Mouse (Mus musculus) ZHBTc4 (cell line): ENCODE measurements around the gene Miga2.
A peak's percentile ranks its signal among the peaks of the same experiment; 100 is the strongest.

Source experiments
- DNase-seq: peaks from one replicate; pipeline ENCODE4 v3.0.0-alpha.2; 2011; ENCODE audit warnings: low read depth, low spot score

Gene Miga2

DNA sequence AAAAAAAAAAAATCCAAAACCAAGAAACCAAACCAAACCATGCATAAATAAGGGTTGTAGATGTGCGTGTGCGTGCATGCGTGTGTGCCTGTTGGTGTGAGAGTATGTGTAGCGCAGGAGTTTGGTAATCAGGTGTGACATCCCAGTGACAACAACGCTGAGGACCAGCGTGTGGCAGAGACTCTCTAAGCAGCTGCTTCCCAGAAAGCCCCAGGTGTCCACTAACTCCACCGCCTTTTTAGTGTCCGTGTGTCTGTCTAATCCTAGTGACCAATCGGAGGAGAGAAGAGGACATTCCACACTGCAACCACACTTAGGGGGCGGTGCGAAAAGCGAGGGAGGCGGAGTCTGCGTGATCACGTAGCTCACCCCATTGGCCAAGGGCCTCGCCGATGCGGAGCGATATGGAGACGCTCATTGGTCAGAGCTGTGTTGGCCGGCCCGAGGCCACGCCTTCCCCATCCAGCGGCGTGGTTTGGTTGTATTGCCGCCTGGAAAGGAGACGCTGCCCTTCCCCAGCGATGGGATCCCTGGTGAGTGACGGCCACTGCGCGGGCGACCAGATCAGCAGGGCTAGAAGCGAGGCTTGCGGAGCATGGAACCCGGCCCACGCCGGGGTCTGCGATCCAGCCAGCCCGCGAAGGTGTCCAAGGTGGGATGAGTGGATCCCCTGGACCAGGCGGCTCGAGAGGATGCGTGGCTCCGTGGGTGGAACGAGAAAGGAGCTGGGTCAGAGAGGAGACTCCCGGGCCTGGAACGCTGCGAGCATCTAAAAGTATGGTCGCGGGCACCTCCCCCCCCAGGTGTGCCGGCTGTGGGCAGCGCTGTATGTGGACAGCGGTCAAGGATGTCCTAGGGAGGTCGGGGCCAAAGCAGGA is at the start of gene Miga2:
TSS of gene Miga2 (plus strand) at position 461 of the 878 bp plus-strand sequence.
- DNase-seq: peak; percentile 100

GRCm38 (mm10) chr2:30316136-30316535 is 47.9 kb upstream of the Miga2 start:
- DNase-seq: peak; percentile 54

DNA sequence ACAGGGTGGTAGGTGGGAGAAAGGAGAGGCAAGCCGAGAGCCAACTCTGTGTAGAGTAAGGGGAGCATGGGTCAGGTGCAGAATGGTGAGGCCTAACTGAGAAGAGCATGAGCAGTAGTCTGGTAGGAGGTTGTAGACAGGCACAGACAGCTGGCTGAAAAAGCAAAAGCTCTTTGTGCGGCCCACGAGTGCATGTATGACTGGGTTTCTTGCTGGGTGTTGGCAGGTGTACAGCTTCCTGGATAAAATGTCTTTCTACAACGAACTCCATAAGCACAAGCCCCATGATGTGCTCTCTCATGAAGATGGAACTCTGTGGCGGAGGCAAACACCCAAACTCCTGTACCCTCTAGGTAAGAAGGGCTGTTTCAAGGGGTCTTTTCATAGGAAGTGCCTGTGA is 47.1 kb upstream of the Miga2 start:
- DNase-seq: no peak

DNA sequence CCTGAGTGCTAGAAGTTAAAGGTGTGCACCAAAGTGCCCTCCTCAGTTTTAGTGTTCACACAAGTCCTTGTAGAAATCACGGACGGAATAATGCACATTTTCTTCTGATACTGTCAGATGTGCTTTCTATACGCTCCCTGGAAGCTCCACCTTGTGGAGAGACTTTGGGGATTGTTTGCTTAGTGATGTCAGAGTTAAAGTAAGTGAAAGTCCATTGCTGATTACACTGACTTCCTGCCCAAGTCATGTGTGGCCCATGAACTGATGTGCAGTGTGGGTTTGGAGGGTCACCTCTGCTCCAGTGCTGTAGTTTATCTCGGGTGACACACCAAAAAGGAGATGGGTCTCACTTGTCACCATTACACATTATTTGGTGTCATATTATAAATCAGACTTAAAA is 44.8 kb upstream of the Miga2 start:
- no peak for DNase-seq

DNA sequence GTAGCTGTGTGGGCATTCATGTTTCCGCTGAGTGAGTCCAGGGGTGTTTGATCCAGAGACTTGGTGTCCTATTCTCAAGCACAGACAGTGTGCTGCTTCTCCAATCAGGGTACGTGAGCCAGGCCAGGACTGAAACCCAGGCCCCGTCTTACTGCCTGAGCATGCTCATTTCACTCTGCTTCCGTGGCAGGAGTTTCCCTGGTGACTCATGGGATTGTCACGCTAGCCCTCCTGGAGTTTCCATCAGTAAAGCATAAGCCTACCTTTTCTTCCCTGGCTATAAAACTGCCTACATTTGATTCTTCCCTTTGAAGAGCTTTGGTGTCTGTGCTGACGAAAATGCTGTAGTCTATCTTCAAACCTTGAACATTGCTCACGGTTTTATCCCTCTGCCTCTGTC is 40.9 kb upstream of the Miga2 start:
- no peak for DNase-seq

- no peak for DNase-seq
Measured at GRCm38 (mm10) chr2:30325296-30325695, 38.7 kb upstream of the Miga2 start.

GRCm38 (mm10) chr2:30327276-30327675 is 36.8 kb upstream of the Miga2 start:
- no peak for DNase-seq

- no peak for DNase-seq
Measured at GRCm38 (mm10) chr2:30328791-30329190, 35.2 kb upstream of the Miga2 start.

DNA sequence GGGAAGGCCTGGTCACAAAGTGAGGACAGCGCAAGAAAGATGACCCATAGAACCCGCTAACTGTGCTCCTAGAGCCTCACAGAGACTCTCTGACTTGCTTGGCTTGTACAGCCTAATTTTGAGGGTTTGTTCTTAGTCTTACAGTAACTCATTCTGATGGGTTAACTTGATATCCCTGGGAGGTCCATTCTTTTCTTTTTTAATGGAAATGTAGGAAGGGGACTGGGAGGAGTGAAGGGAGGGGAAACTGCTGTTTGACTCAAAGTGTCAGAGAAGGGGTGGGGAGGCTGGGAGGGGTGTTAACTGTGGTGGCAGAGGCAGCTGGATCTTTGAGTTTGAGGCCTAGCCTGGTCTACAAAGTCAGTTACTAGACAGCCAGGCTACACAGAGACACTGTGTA is 28.7 kb upstream of the Miga2 start:
- DNase-seq: peak; percentile 93

- DNase-seq: peak; percentile 84
Measured at GRCm38 (mm10) chr2:30336174-30336915, 27.7 kb upstream of the Miga2 start.

- no peak for DNase-seq
Measured at GRCm38 (mm10) chr2:30337179-30337578, 26.9 kb upstream of the Miga2 start.

- no peak for DNase-seq
Measured at GRCm38 (mm10) chr2:30342061-30342460, 22.0 kb upstream of the Miga2 start.

DNA sequence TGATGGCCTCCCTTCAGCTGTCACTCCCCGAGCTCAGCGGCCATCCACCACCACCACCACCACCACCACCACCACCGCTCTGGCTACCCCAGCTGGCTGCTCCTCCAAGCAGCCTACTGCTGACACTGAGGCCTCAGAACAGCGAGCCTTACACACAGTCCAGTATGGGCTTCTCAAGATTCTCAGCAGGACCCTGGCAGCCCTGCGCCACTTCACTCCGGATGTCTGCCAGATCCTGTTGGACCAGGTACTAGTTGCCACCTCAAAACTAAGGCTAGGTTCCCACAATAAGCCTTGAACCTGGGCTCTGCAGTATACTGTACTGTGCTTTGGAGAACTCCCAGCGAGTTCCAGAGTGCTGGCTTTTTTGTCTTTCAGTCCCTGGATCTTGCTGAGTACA is 21.5 kb upstream of the Miga2 start:
- no peak for DNase-seq

DNA sequence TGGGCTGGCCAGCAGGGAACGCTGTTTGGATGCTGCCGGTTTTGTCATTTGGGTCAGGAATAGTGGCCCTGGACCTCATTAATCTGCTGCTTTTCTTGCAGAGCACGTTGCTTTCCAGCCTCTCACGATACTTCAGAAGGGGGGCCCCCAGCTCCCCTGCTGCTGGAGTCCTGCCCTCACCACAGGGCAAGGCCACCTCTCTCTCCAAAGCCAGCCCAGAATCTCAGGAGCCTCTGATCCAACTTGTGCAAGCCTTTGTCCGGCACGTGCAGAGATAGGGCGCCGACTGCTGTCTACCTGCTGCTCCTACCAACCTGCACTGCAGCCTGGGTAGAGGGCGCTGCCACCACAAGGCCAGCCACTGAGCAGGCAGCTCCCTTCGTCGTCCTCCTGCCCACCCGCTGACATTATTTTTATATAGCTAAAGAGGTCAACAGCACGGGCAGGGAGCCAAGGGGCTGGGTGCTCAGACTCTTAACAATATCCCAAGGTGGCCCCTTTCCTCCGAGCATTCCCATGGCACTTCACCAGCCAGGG is 20.4 kb upstream of the Miga2 start:
- DNase-seq: no peak

DNA sequence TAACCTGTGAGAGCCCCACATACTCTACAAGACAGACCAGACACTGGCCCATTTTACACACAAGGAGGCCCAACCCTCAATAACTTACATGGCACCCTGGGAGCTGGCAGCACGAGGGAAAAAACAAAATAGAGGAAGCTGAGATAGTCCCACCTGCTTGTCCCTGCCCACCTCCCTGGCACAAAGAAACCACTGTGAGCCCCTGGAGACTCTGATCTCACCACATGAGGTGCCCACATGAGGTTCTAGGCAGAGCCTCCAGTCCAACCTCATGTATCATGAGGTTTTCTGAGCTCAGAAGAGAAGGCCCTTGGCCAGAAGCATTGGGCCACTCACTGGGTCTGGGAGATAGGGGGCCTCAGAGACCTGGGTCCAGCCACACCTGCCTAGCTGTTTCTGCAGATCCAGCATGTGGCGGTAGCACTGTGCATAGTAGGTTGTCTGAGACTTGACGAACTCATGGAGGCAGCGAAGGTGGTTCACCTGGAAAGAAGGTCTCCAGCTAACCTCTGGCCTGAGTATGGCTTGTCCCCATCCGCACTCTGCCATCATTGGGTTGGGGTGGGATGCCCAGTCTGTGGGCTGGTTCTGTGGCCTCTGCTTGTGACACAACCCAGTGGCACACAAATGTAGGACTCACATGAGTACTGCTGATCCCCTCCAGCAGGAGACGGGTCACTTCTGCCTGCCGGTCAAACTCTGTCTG is 17.9 kb upstream of the Miga2 start:
- no peak for DNase-seq

- DNase-seq: no peak
Measured at GRCm38 (mm10) chr2:30349196-30349595, 14.8 kb upstream of the Miga2 start.

DNA sequence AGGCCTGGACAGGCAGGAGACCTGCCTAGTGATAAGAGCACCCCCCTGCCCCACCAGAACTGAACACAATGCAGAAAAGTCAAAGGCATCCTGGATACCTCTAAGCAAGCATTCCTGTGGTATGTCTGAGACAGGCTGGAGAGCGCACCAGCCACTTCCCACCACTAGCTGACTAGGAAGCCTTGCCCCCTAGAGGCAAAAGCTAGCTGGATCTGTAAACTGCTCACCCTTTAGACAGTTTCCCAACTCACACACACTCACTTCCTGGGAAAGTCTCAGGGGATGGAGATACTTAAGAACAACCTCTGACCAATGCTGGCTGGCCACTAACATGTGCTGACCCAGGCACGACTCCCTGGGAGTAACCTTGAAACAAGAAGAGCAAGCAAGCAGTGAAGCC is 12.9 kb upstream of the Miga2 start:
- peak; percentile 76 for DNase-seq

DNA sequence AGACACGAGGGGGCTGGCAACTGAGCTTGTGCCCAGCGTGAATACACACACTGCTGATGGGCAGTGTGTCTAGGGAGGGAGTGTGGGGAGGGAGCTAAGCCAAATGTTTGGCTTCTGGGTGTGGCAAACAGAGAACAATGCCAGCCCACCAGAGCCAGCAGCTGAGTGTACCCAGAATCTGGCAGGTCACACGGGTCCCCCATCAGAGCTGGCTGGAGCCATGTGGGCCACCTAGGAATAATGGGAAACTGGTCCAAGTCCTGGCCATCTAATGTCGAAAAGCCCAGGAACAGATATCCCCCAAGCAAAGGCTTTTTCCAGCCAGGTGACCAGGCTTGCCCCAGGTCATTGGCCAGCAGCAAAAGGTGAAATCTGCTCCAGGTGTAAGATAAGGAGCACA is 8.2 kb upstream of the Miga2 start:
- no peak for DNase-seq

GRCm38 (mm10) chr2:30356266-30356665 is 7.8 kb upstream of the Miga2 start:
- DNase-seq: no peak

DNA sequence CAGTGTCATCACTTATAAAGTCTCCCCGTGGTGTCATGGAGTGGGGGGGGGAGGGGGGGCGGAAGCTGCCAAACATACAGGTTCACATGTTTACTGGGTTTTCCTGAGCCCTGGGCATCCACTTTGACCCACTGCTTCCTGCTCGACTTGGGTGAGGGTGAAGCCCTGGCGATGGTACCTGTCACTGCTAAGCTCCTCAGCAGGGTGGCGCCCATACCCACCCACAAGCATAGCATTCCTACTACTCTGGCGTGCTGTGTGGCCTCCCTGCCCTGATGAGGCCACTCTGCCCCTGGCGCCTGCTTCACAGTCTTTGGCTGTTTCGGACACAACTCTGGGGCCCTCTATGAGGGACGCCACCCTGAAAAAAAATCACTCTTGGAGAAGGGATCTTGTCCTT is 7.1 kb upstream of the Miga2 start:
- DNase-seq: no peak

DNA sequence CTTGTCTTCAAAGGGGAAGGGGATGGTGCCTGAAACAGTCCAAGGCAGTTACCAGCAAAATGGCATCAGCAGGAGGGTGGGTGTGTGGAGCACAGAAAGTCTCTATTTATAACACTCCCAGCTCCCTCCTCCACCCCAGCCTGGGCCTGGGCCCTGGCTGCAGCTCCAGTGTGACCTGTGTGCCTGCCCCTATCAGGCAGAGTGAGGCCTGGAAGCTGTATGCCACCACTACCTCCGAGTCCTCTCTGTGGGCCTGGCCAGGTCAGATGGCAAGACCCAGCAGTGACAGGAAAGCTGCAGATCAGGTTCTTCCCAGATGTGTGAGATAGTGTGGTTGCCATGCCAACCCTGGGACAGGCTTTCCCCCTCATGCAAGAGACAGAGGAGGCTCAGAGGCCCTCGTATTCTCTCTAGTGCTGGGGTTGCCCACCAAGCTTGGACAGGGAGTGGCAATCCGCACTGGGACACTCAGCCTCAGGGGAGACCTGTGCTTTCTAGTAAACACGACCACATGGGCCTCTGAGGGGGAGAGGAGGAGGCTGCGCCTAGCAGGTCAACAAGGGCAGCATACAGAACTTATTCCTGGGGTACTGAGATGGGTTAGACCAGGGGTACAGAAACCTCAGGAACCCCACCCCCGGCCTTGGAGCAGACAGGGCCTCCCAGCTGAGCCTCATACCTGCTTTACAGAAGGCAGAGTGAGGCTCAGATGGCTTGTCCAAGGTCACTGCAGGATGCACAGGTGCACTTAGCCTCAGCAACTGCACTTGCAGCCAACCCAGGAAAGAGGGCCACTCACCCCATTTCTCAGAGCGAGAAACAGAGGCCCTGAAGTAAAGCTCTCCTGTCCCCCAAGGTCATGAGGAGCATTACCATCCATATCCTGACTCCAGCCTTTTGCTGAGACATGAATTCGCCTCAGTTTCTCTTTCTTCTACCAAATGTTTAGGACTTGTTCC is 6.2 kb upstream of the Miga2 start:
- no peak for DNase-seq
